Mouse (Mus musculus) common myeloid progenitor, adult 5-6 weeks (primary cell): ENCODE measurements around the gene Nrros. TPM values are rescaled to one million over a fixed set of nuclear protein-coding genes. Genes with fewer than 3 reads are reported as not detected.
"Not testable (repeated sequence)": the region's sequence is repeated elsewhere in the genome, so short reads cannot be mapped to it uniquely, and the experiment has no call there.

Source experiments
- ATAC-seq: replicated peaks from 2 replicates; pipeline ENCODE4 v1.8.0; 2016; ENCODE audit warnings: low read depth, mild to moderate bottlenecking, moderate TSS enrichment, inconsistent platforms; ENCODE audit not compliant: poor library complexity, severe bottlenecking
- total RNA-seq: library from RNA; stranded (forward); fragments of 200-1000, 187-1606 nt; gene quantifications from 2 replicates; pipeline ENCODE4 v1.2.3, GENCODE M21; 2017

The Nrros gene
- total RNA-seq, 1 experiment from 2014 or later: 98.7 TPM

DNA sequence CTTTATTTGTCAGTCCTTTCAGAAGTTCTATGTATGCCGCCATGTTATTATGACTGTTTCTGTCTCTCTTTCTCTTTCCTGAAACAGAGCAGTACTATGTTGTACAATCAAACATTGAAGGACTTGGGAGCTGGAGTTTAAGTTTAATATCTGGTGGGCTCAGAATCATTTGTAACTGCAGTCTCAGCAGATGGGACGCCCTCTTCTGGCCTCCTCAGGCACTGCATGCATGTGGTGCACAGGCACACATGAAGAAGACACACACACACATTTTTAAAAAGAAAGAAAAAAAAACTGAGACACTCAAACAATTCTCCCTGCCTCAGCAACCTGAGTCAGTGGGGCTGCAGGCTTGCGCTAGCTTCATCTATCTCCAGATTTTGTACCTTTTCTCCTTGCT, 44.9 kb downstream of the Nrros start:
- no peak for ATAC-seq

GRCm38 (mm10) chr16:32116186-32116585, 49.2 kb downstream of the Nrros start:
- ATAC-seq: no peak

- no peak for ATAC-seq
These were observed 49.6 kb downstream of the Nrros start for GRCm38 (mm10) chr16:32115781-32116180.

DNA sequence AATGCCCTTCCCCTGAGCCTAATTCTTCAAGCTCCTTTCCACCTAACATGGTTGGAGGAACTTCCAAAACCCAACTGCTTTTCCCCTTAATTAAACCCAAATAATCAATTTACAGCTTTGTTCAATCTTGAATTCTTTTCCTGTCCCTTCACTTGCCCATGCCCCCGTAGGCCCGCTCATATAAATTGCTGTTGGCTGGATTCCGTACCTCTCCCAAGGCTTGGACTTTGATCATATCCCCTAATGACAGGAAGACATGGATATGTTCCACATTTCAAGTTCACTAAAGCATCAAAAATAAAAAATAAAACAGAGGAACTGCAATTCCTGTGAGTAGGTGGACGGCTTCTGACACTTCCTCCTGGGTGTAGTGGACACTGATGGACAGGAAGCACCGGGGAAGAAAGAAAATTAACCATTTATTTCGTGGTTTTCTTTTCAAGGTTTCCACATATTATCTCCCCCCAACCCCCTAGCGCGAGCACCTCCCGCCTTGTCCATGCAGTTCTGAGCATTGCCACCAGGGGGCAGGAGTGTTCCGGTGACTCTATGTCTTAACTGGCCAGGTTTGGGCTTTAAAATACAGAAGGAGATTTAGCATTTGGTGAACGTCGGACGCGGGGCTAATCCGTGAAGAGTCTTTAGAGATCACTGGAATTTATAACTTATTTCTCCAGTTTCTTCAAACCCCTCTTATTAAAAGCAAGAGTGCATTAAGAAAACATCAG, 50.3 kb downstream of the Nrros start:
- ATAC-seq: peak; percentile 54; the same call in 1 of the 2 replicates

GRCm38 (mm10) chr16:32114406-32114805, 51.0 kb downstream of the Nrros start:
- ATAC-seq: no peak

DNA sequence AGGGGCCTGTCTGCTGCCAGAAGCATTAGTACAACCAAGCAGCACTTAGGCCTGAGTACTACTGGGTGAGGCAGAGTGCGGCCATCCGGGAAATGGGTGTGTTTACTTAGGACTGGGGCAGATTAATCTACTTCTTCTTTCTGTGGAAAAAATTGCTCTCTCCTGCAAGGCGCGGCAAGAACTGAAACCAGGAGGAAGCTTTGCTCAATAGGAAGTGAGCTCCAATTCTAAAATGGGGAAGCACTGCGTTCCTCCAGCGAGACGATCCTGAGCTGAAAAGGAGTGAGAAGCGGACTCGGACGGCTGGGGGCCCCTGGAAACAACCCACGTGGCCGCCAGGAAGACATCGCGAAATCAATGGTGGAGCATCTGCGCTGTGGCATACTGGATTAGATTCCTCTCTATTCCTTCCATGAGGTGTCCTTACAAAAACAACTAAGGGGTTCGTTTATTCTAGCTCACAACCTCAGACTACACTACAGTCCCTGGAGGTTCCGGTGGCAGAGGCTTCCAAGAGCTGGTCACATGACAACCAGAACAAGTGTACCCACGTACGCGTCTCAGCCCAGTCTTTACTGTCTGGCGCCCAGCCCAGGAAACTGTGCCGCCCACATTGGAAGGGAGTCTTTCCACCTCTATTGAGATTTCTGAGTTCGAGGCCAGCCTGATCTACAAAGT, 51.7 kb downstream of the Nrros start:
- peak; percentile 76 for ATAC-seq

DNA sequence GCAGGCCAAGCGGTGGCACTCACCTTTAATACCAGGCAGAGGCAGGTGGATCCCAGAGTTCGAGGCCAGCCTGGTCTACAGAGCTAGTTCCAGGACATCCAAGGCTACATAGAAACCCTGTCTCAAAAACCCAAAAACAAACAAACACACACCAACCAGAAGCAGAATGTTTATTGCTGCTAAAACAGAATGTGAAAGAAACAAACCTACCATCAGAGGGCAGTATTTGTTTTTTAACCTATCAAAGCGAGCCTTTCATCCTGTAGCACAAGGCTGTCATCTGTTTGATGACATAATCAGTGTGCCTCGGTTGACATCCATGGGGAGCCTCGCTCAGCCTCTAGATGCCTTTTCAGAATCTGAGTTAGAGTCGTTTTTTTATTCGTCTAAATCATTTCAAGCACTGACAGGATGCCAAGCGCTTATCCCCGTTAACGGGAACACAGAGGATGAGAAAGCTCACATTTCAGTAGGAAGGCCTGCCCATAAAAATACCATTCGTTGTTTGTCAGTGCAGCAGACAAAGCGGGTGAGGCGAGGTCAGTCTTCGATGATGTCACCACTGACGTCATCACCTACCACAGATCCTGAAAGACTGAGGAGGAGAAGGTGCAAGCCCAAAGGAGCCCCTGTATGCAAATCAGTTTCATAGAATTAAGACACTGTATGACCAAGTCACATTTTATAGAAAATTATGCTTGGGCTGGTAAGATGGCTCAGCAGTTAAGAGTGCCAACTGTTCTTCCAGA, 54.3 kb downstream of the Nrros start:
- ATAC-seq: no peak

- ATAC-seq: no peak
These were observed 56.8 kb downstream of the Nrros start for GRCm38 (mm10) chr16:32108578-32108977.

- peak; percentile 64 for ATAC-seq
These were observed 57.2 kb downstream of the Nrros start for GRCm38 (mm10) chr16:32108170-32108569.

GRCm38 (mm10) chr16:32107342-32108045, 57.9 kb downstream of the Nrros start:
- ATAC-seq: peak; percentile 70

- ATAC-seq: no peak
These were observed 59.7 kb downstream of the Nrros start for GRCm38 (mm10) chr16:32105698-32106097.

DNA sequence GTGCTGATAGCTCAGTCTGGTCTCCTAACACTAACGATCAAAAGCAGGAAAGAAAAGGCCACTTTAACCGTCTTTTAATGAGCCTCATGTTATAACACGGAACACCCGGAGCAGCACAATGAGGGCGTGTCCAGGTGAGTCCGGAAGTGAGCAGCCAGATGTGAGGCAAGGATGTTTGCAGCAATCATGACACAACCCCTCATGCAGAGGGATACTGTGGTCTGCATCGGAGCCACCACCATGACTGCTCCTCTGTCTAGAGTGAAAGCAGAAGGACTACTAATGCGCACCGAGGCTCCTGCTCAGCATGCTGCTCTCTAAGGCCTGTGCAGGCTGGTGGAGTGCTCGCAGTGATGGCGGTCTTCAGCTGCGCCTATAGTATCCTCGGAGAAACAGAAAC, 63.1 kb downstream of the Nrros start:
- ATAC-seq: no peak

- ATAC-seq: peak; percentile 93
These were observed 65.7 kb downstream of the Nrros start, which contains the start of the genes Pigx and Cep19 for GRCm38 (mm10) chr16:32099638-32100150. Gene Pigx (minus strand): TSS chr16:32099740. Gene Cep19 (plus strand): TSS chr16:32099800.

GRCm38 (mm10) chr16:32098897-32099637, 66.3 kb downstream of the Nrros start:
- peak; percentile 52 for ATAC-seq

DNA sequence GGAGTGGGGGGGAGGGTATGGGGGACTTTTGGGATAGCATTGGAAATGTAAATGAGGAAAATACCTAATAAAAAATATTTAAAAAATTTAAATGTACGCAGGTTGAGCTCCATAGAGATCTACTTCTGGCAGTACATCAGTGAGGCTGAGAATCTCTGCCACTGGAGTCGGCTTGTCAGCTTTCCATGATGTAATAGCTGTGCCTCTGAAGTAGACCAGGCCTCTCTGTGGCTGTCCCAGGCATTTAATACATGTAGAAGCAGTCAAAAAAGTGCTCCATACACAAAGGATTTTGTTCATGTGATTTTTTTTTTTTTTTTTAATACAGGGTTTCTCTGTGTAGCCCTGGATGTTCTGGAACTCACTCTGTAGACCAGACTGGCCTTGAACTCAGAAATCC, 67.6 kb downstream of the Nrros start:
- not testable (repeated sequence) for ATAC-seq
